Mouse (Mus musculus) liver, postnatal 0 days (tissue): ENCODE measurements around the gene Cttn.

Experiments
- CTCF ChIP-seq: sonication (generic); IDR thresholded peaks from 2 replicates; pipeline ENCODE4 v1.5.1; 2016; ENCODE audit warnings: antibody characterized with exemption, low read depth
- EP300 ChIP-seq: IDR thresholded peaks from 2 replicates; pipeline ENCODE4 v1.6.1; 2016; ENCODE audit warnings: antibody characterized with exemption, low read depth, mild to moderate bottlenecking

DNA sequence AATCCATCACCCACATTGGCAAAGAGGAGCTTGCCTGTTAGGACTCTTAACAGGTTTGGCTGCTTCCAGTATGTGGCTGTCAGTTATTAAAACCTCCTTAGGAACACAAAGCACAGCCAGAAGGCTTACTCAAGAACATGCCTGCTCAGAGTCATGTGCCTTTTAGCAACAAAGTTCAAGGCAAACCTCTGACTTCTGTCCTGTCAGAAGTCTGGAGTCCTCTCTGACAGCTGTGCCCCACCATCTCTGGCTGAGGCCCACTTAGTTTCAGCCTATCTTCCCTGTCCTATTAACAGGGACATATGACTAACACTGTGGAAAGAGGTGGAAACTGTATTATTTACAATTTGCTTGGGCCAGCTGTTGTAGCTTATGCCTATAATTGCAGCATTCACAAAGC is 9.5 kb upstream of the Cttn start:
- TF ChIP-seq CTCF = no peak
- no peak for TF ChIP-seq EP300
